Mouse (Mus musculus) T-helper 2 cell (primary cell): Measurements from ENCODE around the gene 4930444G20Rik.
"Not testable (repeated sequence)": the region's sequence is repeated elsewhere in the genome, so short reads cannot be mapped to it uniquely, and the experiment has no call there.

Experiments
- in situ Hi-C: fragments of 300-600 bp; cut with MboI, MseI; formaldehyde crosslinking; loops from one replicate; pipeline ENCODE4 v1.15.1; 2025; ENCODE audit warnings: high pct_unique_total_duplicates

4930444G20Rik gene

GRCm38 (mm10) chr10:22067979-22068378 is at the start of gene 4930444G20Rik:
TSS of gene 4930444G20Rik (minus strand) at chr10:22068079.
- in situ Hi-C loops = not testable (repeated sequence)

GRCm38 (mm10) chr10:22074531-22074930 is 6.7 kb upstream of the 4930444G20Rik start:
- in situ Hi-C loops = no loop called here

GRCm38 (mm10) chr10:22072739-22073138 is 4.9 kb upstream of the 4930444G20Rik start:
- in situ Hi-C loops = no loop called here

GRCm38 (mm10) chr10:22070576-22070975 is 2.7 kb upstream of the 4930444G20Rik start:
- in situ Hi-C loops = no loop called here

GRCm38 (mm10) chr10:22070168-22070567 is 2.3 kb upstream of the 4930444G20Rik start:
- in situ Hi-C loops = no loop called here

GRCm38 (mm10) chr10:22059415-22059814 is 8.5 kb downstream of the 4930444G20Rik start:
- in situ Hi-C loops = no loop called here

- in situ Hi-C loops = no loop called here
Observed at GRCm38 (mm10) chr10:22059026-22059325, 8.9 kb downstream of the 4930444G20Rik start.

GRCm38 (mm10) chr10:22058218-22059025 is 9.5 kb downstream of the 4930444G20Rik start:
- in situ Hi-C loops = no loop called here

- in situ Hi-C loops = no loop called here
Observed at GRCm38 (mm10) chr10:22055308-22055707, 12.6 kb downstream of the 4930444G20Rik start.

- in situ Hi-C loops = loop anchor here (10.0 to 25.0 kb wide), 3 partner anchors 151 to 1049 kb away; no protein-coding TSS in a partner anchor
Observed at GRCm38 (mm10) chr10:22036256-22036655, 31.6 kb downstream of the 4930444G20Rik start.

- in situ Hi-C loops = loop anchor here (10.0 to 25.0 kb wide), 3 partner anchors 153 to 1050 kb away; no protein-coding TSS in a partner anchor
Observed at GRCm38 (mm10) chr10:22034303-22034702, 33.6 kb downstream of the 4930444G20Rik start.

- in situ Hi-C loops = loop anchor here (25.0 kb wide), 1 partner anchor 406 kb away; no protein-coding TSS in a partner anchor
Observed at GRCm38 (mm10) chr10:22018618-22019017, 49.3 kb downstream of the 4930444G20Rik start.

- in situ Hi-C loops = loop anchor here (25.0 kb wide), 1 partner anchor 405 kb away; no protein-coding TSS in a partner anchor
Observed at GRCm38 (mm10) chr10:22017469-22018159, 50.3 kb downstream of the 4930444G20Rik start.
